Mouse (Mus musculus): ENCODE measurements around the gene G2e3. TPM values are rescaled to one million over a fixed set of nuclear protein-coding genes. Genes with fewer than 3 reads are reported as not detected.

G2e3 gene
- polyA plus RNA-seq, 1 experiment, result 1.5 TPM

DNA sequence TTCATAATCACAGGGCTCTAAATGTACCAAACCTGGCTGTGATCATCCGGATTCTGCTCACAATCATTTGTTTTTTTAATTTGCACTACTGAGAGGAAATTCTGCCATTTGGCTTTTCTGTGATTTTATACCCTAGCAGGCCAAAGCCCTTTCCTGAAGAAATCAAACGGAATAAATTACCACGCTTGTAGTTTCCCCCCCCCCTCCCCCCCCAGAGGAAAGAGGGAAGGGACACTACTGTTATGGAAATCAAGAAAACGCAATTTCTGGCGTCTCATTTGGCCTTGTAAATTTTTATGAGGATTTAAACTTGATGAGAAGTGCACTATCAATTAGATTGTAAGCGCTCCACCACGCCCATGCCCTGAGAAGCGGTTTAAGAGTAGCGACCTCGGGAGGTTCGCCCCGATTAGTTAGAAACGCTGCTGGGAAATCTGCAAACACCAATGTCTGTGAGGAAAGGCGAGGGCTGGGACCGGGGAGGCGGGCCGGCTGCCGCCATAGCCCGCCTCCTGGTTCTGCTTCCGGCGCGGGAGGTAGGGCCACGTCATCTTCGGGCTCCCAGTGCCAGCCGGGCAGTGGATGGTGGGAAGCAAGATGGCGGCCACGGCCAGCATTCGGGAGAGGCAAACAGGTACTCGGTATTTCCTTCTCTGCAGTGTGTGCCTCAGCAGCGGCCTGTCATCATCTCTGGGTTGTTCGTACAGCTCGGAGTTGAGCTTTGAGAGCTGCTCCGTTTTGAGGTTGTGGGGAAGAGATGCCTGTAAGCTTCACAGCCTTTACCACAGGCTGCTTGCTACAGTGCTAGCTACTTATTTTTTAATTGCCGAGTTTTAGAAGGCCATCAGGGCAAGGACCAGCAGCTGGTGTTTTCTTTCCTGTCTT, 29.4 kb downstream of the G2e3 start, which contains the start of gene Scfd1:
Gene Scfd1 (plus strand): TSS at position 508 of the 885 bp plus-strand sequence.
- TF ChIP-seq CTCF (IDR thresholded peaks at IDR 0.05; ENCODE audit: insufficient read depth, low read length) (no peak), POLR2A (IDR thresholded peaks at IDR 0.05; ENCODE audit: borderline replicate concordance, extremely low read depth, low read depth, low read length) (peak; percentile 87)
- peak within 1 kb of the TSS; percentile 100 for H3K4me3 ChIP-seq (replicated peaks; ENCODE audit: extremely low read depth, low read depth, low read length)
- WGBS, result under 1% methylated on average over 34 of the region's 34 CpGs
- H3K4me1 ChIP-seq (ENCODE audit: control insufficient read depth, insufficient read depth, low read length), result no peaks in the 10 kb centered on the region; the same call in 1 of the 2 replicates
- DNase-seq, result peak; percentile 91

DNA sequence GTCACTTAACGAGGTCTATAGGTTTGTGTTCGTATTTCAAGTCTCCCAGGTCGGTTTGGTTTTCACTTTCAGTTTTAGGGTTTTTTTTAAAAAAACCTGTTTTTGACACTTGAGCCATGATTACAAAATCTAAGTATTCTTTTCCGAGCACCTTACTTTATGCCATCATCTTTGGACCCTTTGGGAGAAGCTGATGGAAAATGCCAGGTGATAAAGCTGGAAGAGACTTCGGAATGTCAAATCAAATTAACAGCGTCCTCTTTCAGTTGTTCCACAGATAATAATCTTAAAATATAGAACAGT, 30.0 kb downstream of the G2e3 start:
- H3K4me3 ChIP-seq (replicated peaks; ENCODE audit: extremely low read depth, low read depth, low read length), result peak overlapping the region; percentile 100
- no peak for DNase-seq
- WGBS, result 12% methylated on average over 6 of the region's 6 CpGs
- no peaks in the 10 kb centered on the region; the same call in 1 of the 2 replicates for H3K4me1 ChIP-seq (ENCODE audit: control insufficient read depth, insufficient read depth, low read length)
- TF ChIP-seq CTCF (IDR thresholded peaks at IDR 0.05; ENCODE audit: insufficient read depth, low read length) (no peak), POLR2A (IDR thresholded peaks at IDR 0.05; ENCODE audit: borderline replicate concordance, extremely low read depth, low read depth, low read length) (no peak)

DNA sequence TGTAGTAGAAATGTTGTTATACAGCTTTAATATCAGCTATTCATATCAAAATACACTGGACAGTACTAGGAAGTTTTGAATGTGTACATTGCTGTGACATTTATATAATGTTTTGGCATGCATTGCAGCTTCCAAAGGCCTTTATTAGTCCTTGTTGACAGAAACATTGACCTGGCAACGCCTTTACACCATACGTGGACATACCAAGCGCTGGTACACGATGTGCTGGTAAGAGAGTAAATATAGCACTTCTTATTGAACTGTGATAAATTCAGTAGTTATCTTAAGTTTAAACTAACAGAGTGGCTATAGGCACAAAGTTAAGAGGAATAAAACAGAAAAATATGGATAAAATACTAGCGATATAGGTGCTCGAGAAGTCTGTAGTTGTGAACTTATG, 52.0 kb downstream of the G2e3 start:
- 90% methylated on average over 6 of the region's 6 CpGs for WGBS
- TF ChIP-seq CTCF (IDR thresholded peaks at IDR 0.05; ENCODE audit: insufficient read depth, low read length), result no peak
- no peak for TF ChIP-seq POLR2A (IDR thresholded peaks at IDR 0.05; ENCODE audit: borderline replicate concordance, extremely low read depth, low read depth, low read length)
- H3K4me3 ChIP-seq (replicated peaks; ENCODE audit: extremely low read depth, low read depth, low read length), result no peak overlapping the region
- no peaks in the 10 kb centered on the region for H3K4me1 ChIP-seq (ENCODE audit: control insufficient read depth, insufficient read depth, low read length)
- no peak for DNase-seq

DNA sequence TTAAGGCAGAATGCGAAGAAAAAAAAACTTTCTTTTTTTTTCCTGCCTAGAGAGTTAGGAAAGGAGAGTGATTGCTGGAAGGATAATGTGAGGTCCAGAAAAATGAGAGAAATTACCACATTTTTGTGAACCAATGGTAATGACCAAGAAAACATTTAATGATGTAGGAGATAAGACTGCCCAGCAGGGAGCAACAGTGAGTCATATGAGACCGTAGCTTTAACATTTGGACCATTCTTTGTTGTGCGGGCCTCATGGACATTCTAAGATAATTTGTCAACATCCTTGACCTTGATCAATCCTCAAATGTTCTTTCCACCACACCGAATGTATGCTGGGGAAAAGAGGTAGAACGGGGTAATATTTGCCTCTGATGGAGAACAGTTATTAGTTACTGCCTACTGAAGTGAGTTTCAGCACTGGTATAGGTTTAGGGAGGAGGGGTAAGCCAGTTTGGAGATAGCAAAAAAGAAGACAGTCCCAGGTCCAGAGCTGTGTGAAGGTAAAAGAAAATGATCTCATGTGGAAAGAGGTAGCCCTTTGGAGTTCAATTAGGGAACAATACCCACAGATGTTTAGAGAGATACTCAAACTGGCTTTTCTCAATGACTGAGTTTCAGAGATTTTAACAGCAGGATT, 54.3 kb downstream of the G2e3 start:
- TF ChIP-seq POLR2A (IDR thresholded peaks at IDR 0.05; ENCODE audit: borderline replicate concordance, extremely low read depth, low read depth, low read length), result no peak
- Histone ChIP-seq H3K4me3 (replicated peaks; ENCODE audit: extremely low read depth, low read depth, low read length) (no peak overlapping the region), H3K4me1 (ENCODE audit: control insufficient read depth, insufficient read depth, low read length) (no peaks in the 10 kb centered on the region)
- DNase-seq, result no peak
- 64% methylated on average over 5 of the region's 5 CpGs for WGBS

DNA sequence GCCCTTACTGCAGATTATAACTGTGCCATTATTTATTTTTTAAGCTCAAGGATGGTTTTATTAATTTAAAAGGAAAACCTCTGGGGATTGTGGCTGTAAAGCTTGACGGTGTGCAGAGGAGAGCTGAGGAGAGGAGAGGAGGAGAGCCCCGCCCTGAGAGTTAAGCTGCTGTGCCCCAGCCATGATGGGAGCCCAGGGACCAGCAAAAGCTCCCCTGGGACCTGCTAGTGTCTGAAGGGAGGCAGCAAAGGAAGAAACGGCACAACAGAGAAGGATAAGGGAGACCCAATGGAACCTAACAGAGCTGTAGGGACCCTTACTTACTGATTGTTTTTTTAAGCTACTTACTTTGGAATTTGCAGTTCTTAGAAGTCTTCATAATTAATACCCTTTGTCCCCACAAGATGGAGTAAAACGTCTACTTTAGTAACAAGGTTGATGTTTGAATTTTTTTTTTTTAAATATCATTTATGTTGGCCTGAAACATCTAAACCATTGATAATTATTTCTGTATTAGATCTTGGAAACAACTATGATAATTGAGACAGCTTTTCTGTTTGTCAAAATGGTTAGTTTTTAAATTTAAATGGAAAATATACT, 56.2 kb downstream of the G2e3 start:
- Histone ChIP-seq H3K4me3 (replicated peaks; ENCODE audit: extremely low read depth, low read depth, low read length) (no peak overlapping the region), H3K4me1 (ENCODE audit: control insufficient read depth, insufficient read depth, low read length) (no peaks in the 10 kb centered on the region)
- 63% methylated on average over 4 of the region's 4 CpGs for WGBS
- TF ChIP-seq POLR2A (IDR thresholded peaks at IDR 0.05; ENCODE audit: borderline replicate concordance, extremely low read depth, low read depth, low read length), result no peak
- no peak for TF ChIP-seq CTCF (IDR thresholded peaks at IDR 0.05; ENCODE audit: insufficient read depth, low read length)
- DNase-seq, result no peak

DNA sequence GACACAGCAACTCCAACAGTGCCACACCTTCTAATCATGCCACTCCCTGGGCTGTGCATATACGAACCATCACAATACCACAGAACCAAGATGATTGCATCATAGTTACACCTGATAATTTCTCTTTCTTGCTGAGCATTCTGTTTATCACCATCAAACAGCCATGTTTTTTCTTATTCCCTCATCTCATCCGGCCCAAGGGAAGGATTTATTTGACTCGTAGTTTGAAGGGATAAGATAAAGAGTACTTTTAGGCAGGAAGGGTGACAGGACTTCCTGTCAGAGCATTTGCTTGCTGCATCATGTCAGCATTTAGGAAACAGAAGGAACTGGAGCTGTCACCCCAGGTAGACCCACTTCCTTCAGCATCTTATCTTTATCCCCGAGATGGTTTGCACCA, 63.5 kb downstream of the G2e3 start:
- Histone ChIP-seq H3K4me3 (replicated peaks; ENCODE audit: extremely low read depth, low read depth, low read length) (no peak overlapping the region), H3K4me1 (ENCODE audit: control insufficient read depth, insufficient read depth, low read length) (no peaks in the 10 kb centered on the region)
- DNase-seq, result no peak
- TF ChIP-seq CTCF (IDR thresholded peaks at IDR 0.05; ENCODE audit: insufficient read depth, low read length) (no peak), POLR2A (IDR thresholded peaks at IDR 0.05; ENCODE audit: borderline replicate concordance, extremely low read depth, low read depth, low read length) (no peak)
- WGBS, result 64% methylated on average over 4 of the region's 4 CpGs

Other genes starting within 250 kb of the G2e3 start
- gene Scfd1, start 29.4 kb downstream of the G2e3 start, polyA plus RNA-seq (2012; rRNA removed), result 4.9 and 8.4 TPM in 2 replicates
- 0.11 and 0.12 TPM in 2 replicates for gene Coch, start 245.3 kb downstream of the G2e3 start, polyA plus RNA-seq (2012; rRNA removed)